Mouse (Mus musculus) midbrain, embryonic 12.5 days (tissue): ENCODE measurements around the gene Rdm1. TPM values are rescaled to one million over a fixed set of nuclear protein-coding genes. Genes with fewer than 3 reads are reported as not detected.
A peak's percentile ranks its signal among the peaks of the same experiment; 100 is the strongest.
"Not testable (repeated sequence)": the region's sequence is repeated elsewhere in the genome, so short reads cannot be mapped to it uniquely, and the experiment has no call there.

ENCODE experiments used
- ATAC-seq: fragments of 200-750 bp; cut with Nextera tagmentation; 2 replicates; pipeline ENCODE4 v1.8.0; 2017; ENCODE audit warnings: low read depth, moderate TSS enrichment, moderate library complexity; ENCODE audit not compliant: low FRiP score
- H3K27ac ChIP-seq: fragments of 300-500 bp; sonication (generic); replicated peaks from 2 replicates; pipeline ENCODE4 v1.5.1; 2016; ENCODE audit warnings: mild to moderate bottlenecking
- H3K27me3 ChIP-seq: fragments of 300-500 bp; sonication (generic); 2 replicates; pipeline ENCODE4 v1.6.1; 2016; ENCODE audit warnings: mild to moderate bottlenecking
- H3K36me3 ChIP-seq: fragments of 300-500 bp; sonication (generic); 2 replicates; pipeline ENCODE4 v1.6.1; 2016
- H3K4me1 ChIP-seq: fragments of 300-500 bp; sonication (generic); 2 replicates; pipeline ENCODE4 v1.6.1; 2016
- H3K4me2 ChIP-seq: fragments of 300-500 bp; sonication (generic); replicated peaks from 2 replicates; pipeline ENCODE4 v1.6.1; 2016; ENCODE audit warnings: mild to moderate bottlenecking, moderate library complexity
- H3K4me3 ChIP-seq: fragments of 300-500 bp; sonication (generic); 2 replicates; pipeline ENCODE4 v1.5.1; 2016; ENCODE audit warnings: mild to moderate bottlenecking
- H3K9ac ChIP-seq: fragments of 300-500 bp; sonication (generic); replicated peaks from 2 replicates; pipeline ENCODE4 v1.6.1; 2016; ENCODE audit warnings: mild to moderate bottlenecking, moderate library complexity
- H3K9me3 ChIP-seq: fragments of 300-500 bp; sonication (generic); 2 replicates; pipeline ENCODE4 v1.6.1; 2016; ENCODE audit warnings: mild to moderate bottlenecking
- WGBS: fragments of 180-500 bp; shearing (Covaris S2); methylation state at CpG from one replicate; pipeline ENCODE4 v1.1.7; 2016; 5-methylcytosine and 5-hydroxymethylcytosine counted together
- polyA plus RNA-seq: library from polyadenylated mRNA; unstranded; fragments of >200 nt; fragmentation: Nextera tagmentation; extraction: Ambion mirVana; gene quantifications from 2 replicates; pipeline ENCODE4 v1.2.1, GENCODE M21; 2016

Gene Rdm1
- polyA plus RNA-seq, 1 experiment from 2014 or later, result 48.9 TPM

GRCm38 (mm10) chr11:101645043-101645410 is 18.0 kb downstream of the Rdm1 start:
- peak overlapping the region; percentile 61; the same call in 1 of the 2 replicates for H3K27ac ChIP-seq
- not testable (repeated sequence) for H3K27me3 ChIP-seq, H3K4me3 ChIP-seq, H3K9ac ChIP-seq, H3K4me1 ChIP-seq, ATAC-seq, H3K36me3 ChIP-seq, H3K9me3 ChIP-seq, H3K4me2 ChIP-seq
- WGBS, result 3% methylated on average over 4 of the region's 4 CpGs

DNA sequence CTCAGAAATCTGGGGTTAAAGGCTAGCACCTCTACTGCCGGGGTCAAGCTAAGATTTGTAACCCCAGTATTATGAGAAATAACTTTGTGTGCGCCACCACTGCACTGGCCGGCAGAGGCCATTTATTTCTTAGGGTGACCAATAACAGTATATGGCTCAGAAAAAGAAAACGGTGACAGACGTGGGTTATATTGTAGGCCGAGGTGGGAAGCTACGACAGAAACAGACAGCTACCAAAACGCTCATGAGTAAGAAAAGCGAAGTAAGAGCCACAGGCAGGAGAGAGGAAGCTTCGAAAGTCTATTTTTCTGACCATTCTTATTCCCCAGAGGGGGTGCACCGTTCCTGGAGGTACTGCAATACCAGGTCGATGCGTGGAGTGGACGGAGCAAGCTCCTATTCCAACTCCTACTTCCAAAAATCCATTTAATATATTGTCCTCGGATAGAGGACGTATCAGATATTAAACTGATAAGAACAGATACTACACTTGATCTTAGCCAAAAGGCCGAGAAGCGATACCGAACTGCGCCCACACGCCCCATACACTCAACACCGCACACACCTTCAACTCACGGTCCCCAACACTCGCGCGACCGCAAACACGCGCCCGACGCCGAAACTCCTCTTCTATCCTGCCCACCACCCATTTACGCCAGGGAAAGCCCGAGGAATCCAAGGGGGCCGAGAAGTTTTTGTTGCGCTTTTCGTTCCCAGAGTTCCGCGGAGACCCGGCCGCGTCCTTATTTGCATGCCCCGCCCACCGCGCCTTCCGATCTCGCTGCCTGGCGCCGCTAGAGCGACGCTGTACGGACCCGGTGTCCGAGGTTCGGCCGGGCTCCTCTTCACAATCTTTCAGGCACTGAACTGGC is 18.7 kb downstream of the Rdm1 start:
- Histone ChIP-seq H3K9ac (peak overlapping the region; percentile 56), H3K4me3 (peak overlapping the region; percentile 29), H3K27ac (peak overlapping the region; percentile 90), H3K4me2 (peak overlapping the region; percentile 44)
- not testable (repeated sequence) for H3K4me1 ChIP-seq, H3K9me3 ChIP-seq, H3K27me3 ChIP-seq, H3K36me3 ChIP-seq
- WGBS, result under 1% methylated on average over 42 of the region's 56 CpGs
- ATAC-seq, result peak; percentile 81

DNA sequence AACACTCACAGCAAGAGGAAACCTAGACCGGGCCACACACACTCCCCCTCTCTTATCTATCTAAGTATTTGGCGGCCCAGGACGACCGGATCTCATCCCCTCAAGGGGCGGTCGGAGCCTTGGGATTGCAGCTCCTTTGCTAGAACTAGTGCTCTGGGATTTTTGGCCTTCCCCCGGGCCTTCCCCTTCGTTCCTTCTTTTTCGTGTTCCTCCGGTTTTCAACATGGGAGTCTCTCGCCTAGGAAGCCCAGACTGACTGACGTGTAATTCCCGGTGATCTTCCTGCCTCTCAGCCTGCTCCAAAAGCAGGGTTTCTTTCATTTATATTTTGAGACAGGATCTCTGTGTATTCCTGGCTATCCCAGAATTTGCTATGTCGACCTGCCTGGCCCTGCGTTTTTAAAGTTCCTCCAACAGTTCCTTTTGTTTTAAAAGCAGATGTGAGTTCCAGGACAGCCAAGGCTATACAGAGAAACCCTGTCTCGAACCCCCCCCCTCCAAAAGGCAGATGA is 19.3 kb downstream of the Rdm1 start:
- not testable (repeated sequence) for H3K4me1 ChIP-seq, ATAC-seq, H3K9me3 ChIP-seq, H3K27me3 ChIP-seq, H3K36me3 ChIP-seq
- H3K4me2 ChIP-seq, result peak overlapping the region; percentile 44
- H3K4me3 ChIP-seq, result peak overlapping the region; percentile 29
- WGBS, result 15% methylated on average over 16 of the region's 16 CpGs
- H3K27ac ChIP-seq, result peak overlapping the region; percentile 90
- H3K9ac ChIP-seq, result peak overlapping the region; percentile 56

DNA sequence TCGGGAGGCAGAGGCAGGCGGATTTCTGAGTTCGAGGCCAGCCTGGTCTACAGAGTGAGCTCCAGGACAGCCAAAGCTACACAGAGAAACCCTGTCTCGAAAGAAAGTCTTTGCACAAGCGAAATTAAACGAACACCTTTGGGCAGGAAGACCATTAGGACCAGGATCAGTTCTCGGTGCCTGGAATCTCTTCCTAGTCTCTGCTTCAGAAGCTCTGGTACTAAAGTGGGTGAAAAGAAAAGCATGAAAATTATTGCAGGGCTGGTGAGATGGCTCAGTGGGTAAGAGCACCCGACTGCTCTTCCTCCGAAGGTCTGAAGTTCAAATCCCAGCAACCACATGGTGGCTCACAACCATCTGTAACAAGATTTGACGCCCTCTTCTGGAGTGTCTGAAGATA is 20.1 kb downstream of the Rdm1 start:
- H3K9ac ChIP-seq, H3K9me3 ChIP-seq, H3K27me3 ChIP-seq, H3K4me1 ChIP-seq, H3K27ac ChIP-seq, H3K4me3 ChIP-seq, H3K4me2 ChIP-seq, H3K36me3 ChIP-seq, ATAC-seq: not testable (repeated sequence)
- 93% methylated on average over 10 of the region's 10 CpGs for WGBS

GRCm38 (mm10) chr11:101656356-101656755 is 29.4 kb downstream of the Rdm1 start:
- Histone ChIP-seq H3K27ac (no peak overlapping the region), H3K27me3 (0 out of 2 replicates have a peak, but pooled peaks cover 11% of the 10 kb centered on the region), H3K36me3 (no peaks in the 10 kb centered on the region), H3K4me1 (peaks cover 4% of the 10 kb centered on the region; the same call in 1 of the 2 replicates), H3K9me3 (no peaks in the 10 kb centered on the region), H3K9ac (no peak overlapping the region), H3K4me2 (no peak overlapping the region), H3K4me3 (no peak overlapping the region)
- 90% methylated on average over 4 of the region's 4 CpGs for WGBS
- ATAC-seq, result no peak

DNA sequence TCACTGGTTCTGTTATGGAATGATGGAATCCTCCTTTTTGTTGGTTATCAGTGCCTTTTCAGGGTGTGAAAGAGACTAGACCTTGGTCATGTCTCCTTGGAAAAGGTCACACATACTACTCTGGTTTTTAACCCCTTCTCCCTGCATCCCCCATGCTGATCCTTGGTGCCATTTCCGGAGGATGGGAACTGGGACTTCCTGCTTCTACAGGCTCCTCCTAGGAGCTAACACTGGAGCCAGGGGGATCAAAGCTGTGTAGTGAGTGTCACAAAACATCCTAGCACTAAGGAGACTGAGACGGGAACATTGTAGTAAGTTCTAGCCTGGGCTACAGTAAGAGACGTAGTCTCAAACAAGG is 30.5 kb downstream of the Rdm1 start:
- ATAC-seq, result no peak
- H3K4me1 ChIP-seq, result peaks cover 4% of the 10 kb centered on the region; the same call in 1 of the 2 replicates
- H3K27me3 ChIP-seq, result 0 out of 2 replicates have a peak, but pooled peaks cover 11% of the 10 kb centered on the region
- H3K27ac ChIP-seq, result peak overlapping the region; percentile 95
- H3K36me3 ChIP-seq, result no peaks in the 10 kb centered on the region
- 4% methylated on average over 3 of the region's 3 CpGs for WGBS
- H3K9ac ChIP-seq, result peak overlapping the region; percentile 62
- no peaks in the 10 kb centered on the region for H3K9me3 ChIP-seq
- peak overlapping the region; percentile 49 for H3K4me2 ChIP-seq
- peak overlapping the region; percentile 21 for H3K4me3 ChIP-seq

DNA sequence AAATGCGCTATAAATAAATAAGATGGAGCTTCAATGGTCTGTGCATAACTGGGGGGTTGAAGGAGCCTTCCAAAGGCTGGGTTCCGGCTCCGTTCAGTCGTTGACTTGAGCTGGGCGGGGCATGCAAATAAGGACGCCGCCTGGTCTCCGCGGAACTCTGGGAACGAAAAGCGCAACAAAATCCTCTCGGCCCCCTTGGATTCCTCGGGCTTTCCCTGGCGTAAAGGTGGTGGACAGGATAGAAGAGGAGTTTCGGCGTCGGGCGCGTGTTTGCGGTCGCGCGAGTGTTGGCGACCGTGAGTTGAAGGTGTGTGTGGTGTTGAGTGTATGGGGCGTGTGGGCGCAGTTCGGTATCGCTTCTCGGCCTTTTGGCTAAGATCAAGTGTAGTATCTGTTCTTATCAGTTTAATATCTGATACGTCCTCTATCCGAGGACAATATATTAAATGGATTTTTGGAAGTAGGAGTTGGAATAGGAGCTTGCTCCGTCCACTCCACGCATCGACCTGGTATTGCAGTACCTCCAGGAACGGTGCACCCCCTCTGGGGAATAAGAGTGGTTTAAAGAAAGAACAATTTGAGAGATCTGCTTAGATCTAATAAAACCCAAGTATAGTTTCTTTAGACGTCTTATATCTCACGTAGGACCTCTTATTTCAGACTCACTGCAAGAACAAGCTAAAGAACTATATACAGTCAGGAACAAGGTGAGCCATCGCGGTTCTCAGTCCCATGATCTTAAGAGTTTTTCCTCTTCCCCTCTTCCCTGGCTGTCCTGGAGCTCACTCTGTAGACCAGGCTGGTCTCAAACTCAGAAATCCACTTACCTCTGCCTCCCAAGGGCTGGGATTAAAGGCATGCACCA is 31.1 kb downstream of the Rdm1 start:
- WGBS, result under 1% methylated on average over 39 of the region's 40 CpGs
- Histone ChIP-seq H3K27ac (peak overlapping the region; percentile 95), H3K27me3 (0 out of 2 replicates have a peak, but pooled peaks cover 11% of the 10 kb centered on the region), H3K4me2 (peak overlapping the region; percentile 49), H3K9ac (peak overlapping the region; percentile 62), H3K4me3 (peak overlapping the region; percentile 21)
- not testable (repeated sequence) for H3K4me1 ChIP-seq, H3K36me3 ChIP-seq, H3K9me3 ChIP-seq
- ATAC-seq, result peak; percentile 91

DNA sequence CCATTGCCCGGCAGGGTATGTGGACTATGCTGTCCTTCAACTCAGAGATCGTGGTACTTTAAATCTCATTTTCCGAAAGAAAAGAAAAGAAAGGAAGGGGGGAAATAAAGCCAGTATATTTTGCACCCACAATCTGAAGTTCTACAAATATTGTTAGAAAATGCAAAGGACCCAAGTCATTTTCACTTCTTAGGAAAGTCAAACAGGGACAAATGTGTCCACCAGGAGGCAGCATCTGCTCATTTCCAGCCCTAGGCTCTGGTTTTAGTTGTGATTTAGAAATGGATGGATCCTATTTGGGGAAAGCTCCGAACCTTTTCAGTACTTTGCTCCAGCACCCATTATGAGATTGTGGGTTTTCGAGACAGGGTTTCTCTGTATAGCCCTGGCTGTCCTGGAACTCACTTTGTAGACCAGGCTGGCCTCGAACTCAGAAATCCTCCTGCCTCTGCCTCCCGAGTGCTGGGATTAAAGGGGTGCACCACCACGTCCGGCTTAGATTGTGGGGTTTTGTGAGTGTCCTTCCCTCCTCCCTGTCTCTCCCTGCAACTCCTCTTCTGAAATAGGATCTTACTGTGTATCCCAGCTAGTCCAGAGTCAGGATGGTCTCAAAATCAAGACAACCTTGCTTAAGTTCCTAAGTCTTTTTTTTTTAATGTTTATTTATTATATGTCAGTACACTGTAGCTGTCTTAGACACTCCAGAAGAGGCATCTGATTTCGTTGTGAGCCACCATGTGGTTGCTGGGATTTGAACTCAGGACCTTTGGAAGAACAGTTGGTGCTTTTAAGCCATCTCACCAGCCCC is 32.0 kb downstream of the Rdm1 start:
- no peak for ATAC-seq
- no peaks in the 10 kb centered on the region for H3K9me3 ChIP-seq
- no peak overlapping the region for H3K4me2 ChIP-seq
- H3K36me3 ChIP-seq, result no peaks in the 10 kb centered on the region
- H3K27ac ChIP-seq, result peak overlapping the region; percentile 83
- H3K27me3 ChIP-seq, result 0 out of 2 replicates have a peak, but pooled peaks cover 10% of the 10 kb centered on the region
- H3K4me1 ChIP-seq, result peaks cover 4% of the 10 kb centered on the region; the same call in 1 of the 2 replicates
- H3K4me3 ChIP-seq, result no peak overlapping the region
- 35% methylated on average over 10 of the region's 10 CpGs for WGBS
- no peak overlapping the region for H3K9ac ChIP-seq

DNA sequence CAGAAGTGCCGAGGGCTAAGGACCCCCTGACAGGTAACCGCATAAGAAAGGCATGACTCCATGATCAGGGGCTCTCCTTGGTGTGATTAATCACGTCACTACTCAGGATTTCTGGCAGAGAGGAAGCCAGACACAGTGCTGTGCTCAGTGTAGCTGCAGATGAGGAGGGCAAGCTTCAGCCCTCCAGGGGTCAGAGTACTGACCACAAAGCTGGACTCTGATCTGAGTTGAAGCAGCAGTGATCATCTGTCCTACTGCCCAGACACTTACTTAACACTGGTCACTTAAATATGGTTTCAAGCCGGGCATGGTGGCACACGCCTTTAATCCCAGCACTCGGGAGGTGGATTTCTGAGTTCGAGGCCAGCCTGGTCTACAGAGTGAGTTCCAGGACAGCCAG is 34.2 kb downstream of the Rdm1 start:
- no peak overlapping the region for H3K4me2 ChIP-seq
- no peaks in the 10 kb centered on the region for H3K9me3 ChIP-seq
- H3K4me3 ChIP-seq, result no peak overlapping the region
- H3K36me3 ChIP-seq, result no peaks in the 10 kb centered on the region
- no peak for ATAC-seq
- no peak overlapping the region for H3K27ac ChIP-seq
- H3K27me3 ChIP-seq, result peaks cover 2% of the 10 kb centered on the region; the same call in 1 of the 2 replicates
- no peak overlapping the region for H3K9ac ChIP-seq
- WGBS, result 81% methylated on average over 7 of the region's 7 CpGs
- peaks cover 13% of the 10 kb centered on the region; the same call in 1 of the 2 replicates for H3K4me1 ChIP-seq

- no peak for ATAC-seq
- H3K4me3 ChIP-seq, result no peak overlapping the region
These were observed 34.8 kb downstream of the Rdm1 start for GRCm38 (mm10) chr11:101661786-101662185.

GRCm38 (mm10) chr11:101663229-101664027 is 36.4 kb downstream of the Rdm1 start:
- 73% methylated on average over 11 of the region's 11 CpGs for WGBS
- no peak for ATAC-seq

More at GRCm38 (mm10) chr11:101661786-101662185, 34.8 kb downstream of the Rdm1 start:
- H3K27me3 ChIP-seq, result peaks cover 7% of the 10 kb centered on the region
- no peak overlapping the region for H3K9ac ChIP-seq
- H3K9me3 ChIP-seq, result no peaks in the 10 kb centered on the region
- H3K4me2 ChIP-seq, result no peak overlapping the region
- H3K27ac ChIP-seq, result no peak overlapping the region
- 67% methylated on average over 5 of the region's 5 CpGs for WGBS
- H3K4me1 ChIP-seq, result peaks cover 15% of the 10 kb centered on the region
- H3K36me3 ChIP-seq, result no peaks in the 10 kb centered on the region

More at GRCm38 (mm10) chr11:101663229-101664027, 36.4 kb downstream of the Rdm1 start:
- Histone ChIP-seq H3K4me3 (no peak overlapping the region), H3K4me2 (no peak overlapping the region), H3K27ac (no peak overlapping the region), H3K4me1 (peaks cover 20% of the 10 kb centered on the region; the same call in 1 of the 2 replicates), H3K36me3 (no peaks in the 10 kb centered on the region), H3K27me3 (peaks cover 14% of the 10 kb centered on the region), H3K9me3 (no peaks in the 10 kb centered on the region), H3K9ac (no peak overlapping the region)
